Mouse (Mus musculus) cerebellum, postnatal 4 days (tissue): ENCODE data around the gene Homer2.

ENCODE experiments used
- DNase-seq, 2 experiments: peaks; one replicate each; pipeline ENCODE4 v3.0.0; 2022; ENCODE audit warnings: low spot score in 2 of 2, mixed read lengths in 1 of 2

Homer2 gene

GRCm38 (mm10) chr7:81651284-81651683, 56.0 kb downstream of the Homer2 start:
- DNase-seq, result no peak

- no peak for DNase-seq
Observed at GRCm38 (mm10) chr7:81649270-81649669, 58.1 kb downstream of the Homer2 start.

- DNase-seq, result no peak
Observed at GRCm38 (mm10) chr7:81647959-81648358, 59.4 kb downstream of the Homer2 start.

- no peak for DNase-seq
Observed at GRCm38 (mm10) chr7:81644551-81645235, 62.6 kb downstream of the Homer2 start.

- no peak for DNase-seq
Observed at GRCm38 (mm10) chr7:81641101-81641500, 66.2 kb downstream of the Homer2 start.

DNA sequence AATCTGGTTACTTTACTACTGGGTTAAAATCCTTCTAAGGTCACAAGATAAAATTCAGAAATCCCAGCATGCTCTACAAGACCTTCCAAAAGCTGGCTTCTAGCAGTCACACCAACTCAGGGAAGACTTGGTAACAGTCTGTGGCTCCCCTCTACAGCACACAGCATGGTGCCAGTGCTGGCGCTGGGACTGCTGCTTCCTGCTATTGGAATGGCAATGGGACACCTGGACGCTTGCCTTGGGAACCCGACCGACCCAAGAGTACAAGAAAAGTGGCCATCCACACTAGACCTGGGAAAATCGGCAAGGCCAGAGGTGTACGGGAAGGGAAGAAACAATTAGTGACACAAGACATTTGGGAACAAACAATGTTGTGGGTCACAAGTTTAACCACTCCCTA, 74.7 kb downstream of the Homer2 start:
- no peak for DNase-seq

GRCm38 (mm10) chr7:81631261-81631660, 76.1 kb downstream of the Homer2 start:
- no peak for DNase-seq

DNA sequence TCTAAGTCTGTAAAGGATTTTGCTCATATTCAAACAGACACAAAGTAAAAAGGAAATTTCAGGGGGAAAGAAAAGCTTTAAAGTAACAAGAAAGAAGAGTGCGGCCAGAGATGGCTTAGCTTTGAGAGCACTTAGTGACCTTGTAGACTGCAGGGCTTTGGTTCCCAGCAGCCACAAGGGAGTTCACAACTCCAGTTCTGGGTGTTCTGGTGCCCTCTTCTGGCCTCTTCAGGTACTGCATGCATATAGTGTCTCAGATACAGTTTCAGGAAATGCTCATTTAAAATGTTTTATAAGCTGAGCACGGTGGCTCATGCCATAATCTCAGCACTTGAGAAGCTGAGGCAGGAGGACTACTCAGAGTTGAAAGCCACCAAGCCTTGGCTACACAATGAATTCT, 80.9 kb downstream of the Homer2 start:
- no peak for DNase-seq

DNA sequence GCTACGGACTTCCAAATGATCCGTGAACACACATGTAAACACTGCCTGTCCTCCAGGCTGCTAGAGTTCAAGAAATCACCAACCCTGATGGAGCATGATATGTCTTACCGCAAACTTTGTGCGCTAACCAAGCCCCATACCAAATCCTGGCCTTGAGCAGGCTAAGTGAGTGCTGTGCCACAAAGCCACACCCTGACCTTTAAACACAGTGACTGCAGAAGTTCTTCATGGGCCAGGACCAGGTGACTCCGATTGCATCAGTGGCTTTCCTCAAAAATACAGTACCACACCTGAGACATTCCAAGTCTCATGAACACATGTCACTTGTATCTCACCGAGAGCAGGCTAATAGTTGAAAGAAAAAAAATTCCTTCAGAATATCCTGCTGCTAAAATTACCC, 83.6 kb downstream of the Homer2 start:
- no peak for DNase-seq

- DNase-seq, result no peak
Observed at GRCm38 (mm10) chr7:81622793-81623192, 84.5 kb downstream of the Homer2 start.

DNA sequence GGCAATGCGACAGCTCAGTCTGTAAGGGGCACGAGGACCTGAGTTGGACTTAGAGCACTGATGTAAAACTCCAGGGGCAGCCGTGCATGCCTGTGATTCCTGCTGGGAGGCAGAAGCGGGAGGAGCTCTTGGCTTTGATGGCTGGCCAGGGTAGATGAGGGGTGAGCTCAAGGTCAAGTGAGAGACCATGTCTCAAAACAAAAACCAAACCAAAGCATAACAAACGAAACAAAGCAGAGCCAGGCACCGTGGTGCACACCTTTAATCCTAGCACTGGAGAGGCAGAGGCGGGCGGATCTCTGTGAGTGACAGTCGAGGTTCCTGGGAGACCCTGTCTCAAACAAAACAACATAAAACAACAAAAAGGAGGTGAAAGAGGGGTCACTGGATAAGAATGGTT, 92.3 kb downstream of the Homer2 start:
- DNase-seq, result no peak

DNA sequence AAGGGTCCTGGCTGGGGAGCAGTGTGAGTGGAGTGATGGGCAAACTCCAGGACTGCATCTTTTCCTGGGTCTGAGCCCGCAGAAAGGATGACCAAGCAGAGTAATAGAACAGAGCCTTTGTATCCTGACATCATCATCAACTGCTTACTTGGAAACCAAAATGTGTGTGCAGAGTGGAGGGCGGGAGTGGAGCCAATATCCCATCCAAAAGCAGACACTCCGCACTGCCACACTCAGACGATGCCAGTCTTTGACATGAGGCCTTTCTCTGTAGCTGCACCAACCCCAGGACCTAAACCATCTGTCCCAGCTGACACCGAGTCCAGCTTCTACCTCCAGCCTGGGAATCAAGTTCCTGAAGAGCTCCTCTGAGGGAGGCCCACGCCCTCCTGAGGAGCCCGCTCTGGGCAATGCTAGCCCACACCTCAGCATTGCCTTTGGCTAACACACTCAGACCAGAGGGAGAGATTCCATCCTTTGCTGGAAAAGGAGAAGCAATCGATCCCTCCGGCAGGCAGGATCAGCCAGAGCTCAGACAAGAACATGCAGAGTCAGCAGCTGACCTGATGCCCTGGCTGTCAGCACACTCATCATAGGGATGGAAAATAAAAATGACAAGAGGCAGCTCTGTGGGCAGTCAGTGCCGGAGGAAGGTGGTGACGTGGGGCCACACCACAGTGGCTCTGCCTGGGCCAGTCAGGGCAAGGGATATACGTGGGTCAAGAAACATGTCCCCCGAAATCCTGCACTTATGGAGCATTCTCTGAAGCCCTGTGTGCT, 94.3 kb downstream of the Homer2 start:
- no peak for DNase-seq

- no peak for DNase-seq
Observed at GRCm38 (mm10) chr7:81610125-81610524, 97.2 kb downstream of the Homer2 start.

- no peak for DNase-seq
Observed at GRCm38 (mm10) chr7:81606452-81606851, 100.9 kb downstream of the Homer2 start.

GRCm38 (mm10) chr7:81605489-81605888, 101.8 kb downstream of the Homer2 start:
- no peak for DNase-seq

- DNase-seq, result no peak
Observed at GRCm38 (mm10) chr7:81604991-81605390, 102.3 kb downstream of the Homer2 start.

DNA sequence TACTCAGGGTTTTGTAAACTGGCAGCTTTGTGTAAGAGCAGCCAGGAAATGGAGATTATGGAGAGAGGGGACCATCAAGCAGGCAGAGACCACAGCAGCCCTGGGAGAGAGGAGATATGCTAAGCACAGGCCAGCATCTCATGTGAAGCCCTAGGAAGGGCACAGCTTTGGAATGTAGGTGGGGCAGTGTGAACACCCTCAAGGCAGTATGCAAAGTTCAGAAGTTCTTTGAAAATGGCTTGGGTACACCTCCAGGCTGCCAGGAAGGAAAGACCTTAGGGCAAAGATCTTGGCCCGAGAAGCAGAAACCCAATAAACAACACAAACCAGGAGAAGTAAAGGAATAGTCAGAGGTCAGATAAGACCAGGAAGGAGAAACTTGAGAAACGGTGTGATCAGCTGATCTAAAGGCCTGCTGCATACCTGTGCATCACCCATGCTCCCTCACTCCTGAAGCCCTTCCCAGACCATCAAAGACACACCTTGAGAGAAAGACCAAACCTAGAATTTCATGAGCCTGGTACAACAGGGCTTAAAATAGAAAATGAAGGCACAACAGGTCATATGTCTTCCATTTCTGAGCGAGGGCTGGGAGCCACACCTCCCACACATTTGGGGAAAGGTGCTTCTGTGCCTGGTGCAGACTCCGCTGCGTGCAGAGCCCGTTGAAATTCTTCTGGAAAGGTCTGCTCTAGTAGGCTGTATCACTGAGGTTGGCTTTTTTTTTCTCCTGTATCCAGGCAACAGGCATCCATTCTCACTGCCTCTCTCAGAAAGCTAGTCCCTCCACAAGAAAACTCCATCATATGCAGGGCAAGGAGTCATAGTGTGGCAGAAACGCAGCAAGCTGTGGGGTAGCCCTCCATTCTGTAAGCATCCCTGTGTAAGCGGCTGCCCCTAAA, 107.7 kb downstream of the Homer2 start:
- DNase-seq, result no peak

DNA sequence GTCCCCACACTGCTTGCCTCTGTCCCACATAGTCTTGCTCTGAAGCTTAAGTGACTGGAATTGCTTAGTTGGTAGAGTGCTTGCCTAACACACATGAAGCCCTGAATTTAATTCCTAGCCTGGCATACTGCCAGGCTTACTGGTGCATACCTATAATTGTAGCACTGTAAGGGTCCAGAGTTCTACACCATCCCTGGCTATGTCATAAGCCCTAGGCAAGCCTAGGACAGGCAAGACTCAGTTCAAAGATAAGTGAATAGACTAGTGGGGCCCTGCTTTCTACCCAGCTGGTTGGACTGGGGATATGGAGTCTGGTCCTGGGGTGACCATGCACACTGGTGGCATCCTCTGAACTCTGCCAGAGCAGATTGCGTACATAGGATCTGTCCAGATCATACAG, 109.7 kb downstream of the Homer2 start:
- no peak for DNase-seq

GRCm38 (mm10) chr7:81596086-81596485, 111.2 kb downstream of the Homer2 start:
- no peak for DNase-seq

DNA sequence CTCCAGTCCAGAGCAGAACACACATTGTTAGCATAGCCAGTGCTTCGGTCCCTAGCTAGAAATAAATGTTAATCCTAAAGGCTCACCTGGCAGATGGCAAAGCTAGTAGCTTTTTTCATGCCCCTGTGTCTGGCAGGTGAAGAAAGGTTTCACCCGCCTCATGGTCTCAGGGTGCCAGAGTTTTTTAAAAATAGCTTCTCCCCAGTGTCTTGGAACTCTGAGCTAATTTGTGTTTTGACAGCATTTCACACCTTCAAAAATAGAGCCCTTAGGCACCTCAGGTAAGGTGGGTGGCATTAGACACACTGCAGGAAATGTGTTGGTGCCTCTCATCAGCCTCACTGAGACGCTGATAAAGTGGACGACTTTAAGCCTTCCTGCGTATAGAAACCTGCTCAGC, 112.3 kb downstream of the Homer2 start:
- no peak for DNase-seq

DNA sequence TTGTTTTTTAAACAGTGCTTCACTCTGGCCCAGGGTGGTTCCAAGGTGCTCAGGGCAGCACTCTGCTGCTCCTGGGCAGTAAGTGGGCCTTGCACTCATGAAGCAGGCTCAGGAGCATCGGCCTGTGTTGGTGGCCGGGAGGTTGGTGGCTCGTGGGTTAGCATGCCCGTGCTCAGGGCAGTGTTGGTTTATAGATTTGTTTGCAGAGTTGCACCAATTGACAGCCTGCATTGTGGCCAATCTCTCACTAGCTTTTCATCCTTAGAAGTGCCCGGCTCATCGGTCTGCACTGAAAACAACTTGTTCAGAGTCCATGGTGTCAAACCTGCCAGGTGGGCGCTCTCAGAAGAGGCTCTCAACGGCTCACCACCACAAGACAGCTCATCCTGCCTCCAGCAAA, 113.9 kb downstream of the Homer2 start:
- DNase-seq, result no peak

DNA sequence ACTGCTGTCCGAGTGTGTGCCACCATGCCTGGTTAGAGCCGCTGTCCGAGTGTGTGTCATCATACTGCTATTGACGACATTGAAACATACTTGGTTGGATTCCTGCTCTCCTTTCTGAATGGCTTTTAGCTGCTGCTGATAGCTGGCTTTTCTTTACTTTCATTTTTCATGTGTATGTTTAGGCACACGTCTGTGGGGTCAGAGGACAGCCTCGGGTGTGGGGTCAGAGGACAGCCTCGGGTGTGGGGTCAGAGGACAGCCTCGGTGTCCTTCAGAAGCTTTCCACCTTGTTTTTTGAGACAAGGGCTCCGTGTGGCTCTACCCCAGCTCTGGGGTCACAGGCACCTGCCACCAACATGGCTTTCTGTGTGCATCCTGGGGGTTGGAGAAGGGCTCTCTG, 114.6 kb downstream of the Homer2 start:
- DNase-seq, result no peak
